Mouse (Mus musculus) myocyte (in vitro differentiated cells): ENCODE measurements around the gene Ophn1.

Experiments
- CEBPB ChIP-seq: IDR thresholded peaks from 2 replicates; pipeline ENCODE4 v1.6.1; 2011; ENCODE audit warnings: mild to moderate bottlenecking, moderate library complexity; ENCODE audit not compliant: poor library complexity, insufficient read depth, severe bottlenecking
- E2F4 ChIP-seq: IDR thresholded peaks from one replicate; pipeline ENCODE4 v1.6.1; 2011; ENCODE audit warnings: mild to moderate bottlenecking, control low read depth, moderate library complexity; ENCODE audit not compliant: insufficient read depth
- MAX ChIP-seq: IDR thresholded peaks from one replicate; pipeline ENCODE4 v1.6.1; 2011; ENCODE audit warnings: low read depth, mild to moderate bottlenecking, control low read depth
- MYOD1 ChIP-seq, 3 experiments: IDR thresholded peaks; one replicate each; pipeline ENCODE4 v1.6.1; 2011; ENCODE audit warnings: control low read depth in 2 of 3, low read depth in 2 of 3, mild to moderate bottlenecking in 2 of 3, moderate library complexity in 1 of 3; ENCODE audit not compliant: insufficient read length in 2 of 3, control insufficient read depth in 1 of 3
- POLR2A ChIP-seq: IDR thresholded peaks from one replicate; pipeline ENCODE4 v1.6.1; 2011; ENCODE audit warnings: low read depth, mild to moderate bottlenecking, control low read depth, moderate library complexity; ENCODE audit not compliant: insufficient read length
- POLR2AphosphoS2 ChIP-seq: IDR thresholded peaks from one replicate; pipeline ENCODE4 v1.6.1; 2011; ENCODE audit warnings: low read depth, control low read depth; ENCODE audit not compliant: insufficient read length
- REST ChIP-seq: IDR thresholded peaks from one replicate; pipeline ENCODE4 v1.6.1; 2011; ENCODE audit warnings: mild to moderate bottlenecking, control low read depth, moderate library complexity; ENCODE audit not compliant: insufficient read depth, insufficient read length
- TCF12 ChIP-seq: IDR thresholded peaks from one replicate; pipeline ENCODE4 v1.6.1; 2011; ENCODE audit warnings: mild to moderate bottlenecking, control low read depth; ENCODE audit not compliant: poor library complexity, insufficient read depth, severe bottlenecking
- USF1 ChIP-seq: IDR thresholded peaks from one replicate; pipeline ENCODE4 v1.6.1; 2011; ENCODE audit warnings: low read depth, mild to moderate bottlenecking, control low read depth, moderate library complexity

GRCm38 (mm10) chrX:98875144-98875543, 15.7 kb downstream of the Ophn1 start:
- TF ChIP-seq POLR2A (no peak), MYOD1 (IDR thresholded peaks at IDR 0.05; ENCODE audit: control insufficient read depth in 1 of 3, insufficient read length in 2 of 3, low read depth in 2 of 3) (no peak), MAX (no peak), TCF12 (no peak), POLR2AphosphoS2 (no peak), CEBPB (no peak), REST (no peak), E2F4 (no peak), USF1 (no peak)
